Mouse (Mus musculus) Patski (cell line): Measurements from ENCODE around the gene Myo1e. TPM values are rescaled to one million over a fixed set of nuclear protein-coding genes. Genes with fewer than 3 reads are reported as not detected.

Source experiments
- ATAC-seq: fragments of 100-300 bp; one replicate; pipeline ENCODE4 v1.8.0; 2021
- CTCF ChIA-PET: fragments of 350-600 bp; sonication (Branson Sonifier 250); formaldehyde crosslinking; loops from one replicate; lab custom pipeline; 2022; ENCODE audit warnings: inconsistent platforms; lab: Charles Lee
- POLR2A ChIA-PET: fragments of 350-600 bp; sonication (Branson Sonifier 250); formaldehyde crosslinking; loops from one replicate; lab custom pipeline; 2022; ENCODE audit warnings: antibody characterized with exemption, inconsistent platforms; lab: Charles Lee
- DNase-seq: peaks from one replicate; pipeline ENCODE4 v3.0.0-alpha.2; 2011; ENCODE audit warnings: low read depth, low spot score
- H3K27me3 ChIP-seq: fragments of 371-371 bp; one replicate; pipeline ENCODE4 v1.5.1; 2021
- CTCF ChIP-seq: fragments of 100-300 bp; IDR thresholded peaks from one replicate; pipeline ENCODE4 v1.5.1; 2021
- in situ Hi-C: fragments of 300-500 bp; cut with MboI; formaldehyde crosslinking; loops from 3 replicates; pipeline ENCODE4 v1.11.1; 2018; ENCODE audit warnings: low pct_unique_long_range_greater_than_20kb, mixed read lengths
- polyA plus RNA-seq: library from polyadenylated mRNA; unstranded; gene quantifications from one replicate; pipeline ENCODE4 v1.2.3, GENCODE M21; 2021

Myo1e gene
- 78.5 TPM for polyA plus RNA-seq

- POLR2A ChIA-PET, result interaction anchor here (0.7 to 1.7 kb wide), 8 partner anchors 25 to 742 kb away, joined by 3 to 6 read pairs (median 4); no protein-coding TSS in a partner anchor
- CTCF ChIA-PET, result interaction anchor here (1.3 kb wide), 1 partner anchor 51 kb away, joined by 3 read pairs; no protein-coding TSS in a partner anchor
- no peaks in the 10 kb centered on the region for H3K27me3 ChIP-seq
- DNase-seq (peak; percentile 83), ATAC-seq (peak; percentile 89)
- in situ Hi-C loops, result loop anchor here (10.0 kb wide), 1 partner anchor 108 kb away; no protein-coding TSS in a partner anchor
- no peak for TF ChIP-seq CTCF
These were observed at the start of gene Myo1e for GRCm38 (mm10) chr9:70207151-70207831. Gene Myo1e, plus strand, starts transcription at chr9:70207350.

- ATAC-seq, result no peak
- TF ChIP-seq CTCF, result no peak
- no peaks in the 10 kb centered on the region for H3K27me3 ChIP-seq
- in situ Hi-C loops, result no loop called here
- ChIA-PET CTCF (interaction anchor here (1.1 kb wide), 1 partner anchor 20 kb away, joined by 5 read pairs; no protein-coding TSS in a partner anchor), POLR2A (no interaction called here)
- DNase-seq, result no peak
These were observed 47.1 kb upstream of the Myo1e start for GRCm38 (mm10) chr9:70160071-70160470.

- DNase-seq, result no peak
- H3K27me3 ChIP-seq, result no peaks in the 10 kb centered on the region
- TF ChIP-seq CTCF, result peak; percentile 58
- in situ Hi-C loops, result no loop called here
- no peak for ATAC-seq
- POLR2A ChIA-PET, result no interaction called here
- CTCF ChIA-PET, result no interaction called here
These were observed 38.2 kb upstream of the Myo1e start for GRCm38 (mm10) chr9:70168973-70169372.

- TF ChIP-seq CTCF, result no peak
- no peak for DNase-seq
- ChIA-PET POLR2A (interaction anchor here (0.6 kb wide), 1 partner anchor 124 kb away, joined by 3 read pairs; no protein-coding TSS in a partner anchor), CTCF (interaction anchor here (1.4 kb wide), 1 partner anchor 15 kb away, joined by 4 read pairs; no protein-coding TSS in a partner anchor)
- in situ Hi-C loops, result no loop called here
- ATAC-seq, result no peak
- H3K27me3 ChIP-seq, result no peaks in the 10 kb centered on the region
These were observed 32.8 kb upstream of the Myo1e start for GRCm38 (mm10) chr9:70174291-70174848.

- no peaks in the 10 kb centered on the region for H3K27me3 ChIP-seq
- DNase-seq (no peak), ATAC-seq (no peak)
- ChIA-PET POLR2A (interaction anchor here (0.7 kb wide), 1 partner anchor 676 kb away, joined by 3 read pairs; no protein-coding TSS in a partner anchor), CTCF (interaction anchor here (1.1 kb wide), 1 partner anchor 65 kb away, joined by 3 read pairs; no protein-coding TSS in a partner anchor)
- in situ Hi-C loops, result no loop called here
- TF ChIP-seq CTCF, result no peak
These were observed 32.3 kb upstream of the Myo1e start for GRCm38 (mm10) chr9:70174896-70175295.

- CTCF ChIA-PET, result no interaction called here
- ATAC-seq, result no peak
- no peaks in the 10 kb centered on the region for H3K27me3 ChIP-seq
- no peak for TF ChIP-seq CTCF
- POLR2A ChIA-PET, result no interaction called here
- in situ Hi-C loops, result no loop called here
- no peak for DNase-seq
These were observed 30.9 kb upstream of the Myo1e start for GRCm38 (mm10) chr9:70176291-70176690.

GRCm38 (mm10) chr9:70181719-70182118, 25.4 kb upstream of the Myo1e start:
- ATAC-seq, result no peak
- no peaks in the 10 kb centered on the region for H3K27me3 ChIP-seq
- ChIA-PET CTCF (no interaction called here), POLR2A (interaction anchor here (0.6 to 1.7 kb wide), 2 partner anchors 13 to 25 kb away, joined by 3 to 4 read pairs; partner anchors contain the start of gene Myo1e)
- in situ Hi-C loops, result no loop called here
- DNase-seq, result no peak
- no peak for TF ChIP-seq CTCF

GRCm38 (mm10) chr9:70182639-70183038, 24.5 kb upstream of the Myo1e start:
- in situ Hi-C loops, result no loop called here
- CTCF ChIA-PET, result no interaction called here
- POLR2A ChIA-PET, result interaction anchor here (0.6 kb wide), 1 partner anchor 24 kb away, joined by 3 read pairs; the partner anchor contains the start of gene Myo1e
- no peak for DNase-seq
- no peak for ATAC-seq
- H3K27me3 ChIP-seq, result no peaks in the 10 kb centered on the region
- TF ChIP-seq CTCF, result no peak

GRCm38 (mm10) chr9:70192336-70192735, 14.8 kb upstream of the Myo1e start:
- POLR2A ChIA-PET, result no interaction called here

GRCm38 (mm10) chr9:70194622-70195021, 12.5 kb upstream of the Myo1e start:
- ChIA-PET CTCF (no interaction called here), POLR2A (interaction anchor here (1.3 kb wide), 1 partner anchor 13 kb away, joined by 4 read pairs; no protein-coding TSS in a partner anchor)
- TF ChIP-seq CTCF, result no peak
- DNase-seq (no peak), ATAC-seq (no peak)
- in situ Hi-C loops, result loop anchor here (5.0 kb wide), 1 partner anchor 82 kb away; no protein-coding TSS in a partner anchor
- no peaks in the 10 kb centered on the region for H3K27me3 ChIP-seq

More at GRCm38 (mm10) chr9:70192336-70192735, 14.8 kb upstream of the Myo1e start:
- no peak for TF ChIP-seq CTCF
- no peak for DNase-seq
- no peaks in the 10 kb centered on the region for H3K27me3 ChIP-seq
- in situ Hi-C loops, result no loop called here
- ATAC-seq, result no peak
- CTCF ChIA-PET, result interaction anchor here (1.5 kb wide), 1 partner anchor 12 kb away, joined by 3 read pairs; no protein-coding TSS in a partner anchor
